Mouse (Mus musculus) urinary bladder, postnatal 4 days (tissue): ENCODE results near the gene Sft2d1.
"Not testable (repeated sequence)": the region's sequence is repeated elsewhere in the genome, so short reads cannot be mapped to it uniquely, and the experiment has no call there.

ENCODE experiments used
- DNase-seq, 2 experiments: peaks; one replicate each; pipeline ENCODE4 v3.0.0; 2021 to 2022; ENCODE audit warnings: low spot score in 2 of 2

Gene Sft2d1

DNA sequence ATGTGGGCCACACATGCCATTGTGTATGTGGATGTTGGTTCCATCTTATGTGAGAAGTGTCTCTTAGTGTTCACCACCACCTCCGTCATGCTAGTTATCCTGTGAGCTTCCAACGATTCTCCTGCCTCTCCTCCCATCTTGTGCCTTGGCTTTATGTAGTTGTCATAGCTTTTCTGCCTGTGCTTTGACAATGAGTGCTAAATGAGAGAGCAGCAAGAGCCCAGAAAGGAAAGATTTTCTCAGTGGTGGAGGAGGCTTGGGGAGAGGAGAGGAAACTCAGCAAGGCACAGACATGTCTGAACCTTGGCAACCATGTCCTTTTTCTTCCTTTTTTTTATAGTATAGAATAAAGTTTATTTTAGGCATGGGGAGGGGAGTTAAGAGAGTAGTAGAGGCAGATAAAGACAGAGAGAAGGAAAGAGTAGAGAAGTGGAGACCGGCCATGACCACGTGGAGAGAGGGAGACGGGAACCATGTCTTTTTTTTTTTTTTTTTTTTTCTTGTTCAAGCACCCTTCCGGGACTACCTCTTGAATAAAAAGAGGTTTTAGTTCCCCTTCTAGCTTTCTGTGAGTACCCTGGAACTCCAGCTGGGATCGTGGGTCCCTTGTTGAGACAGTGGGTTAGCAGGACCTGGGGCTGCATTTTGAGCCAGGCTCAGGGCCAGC is 8.0 kb upstream of the Sft2d1 start:
- DNase-seq = no peak

GRCm38 (mm10) chr17:8303671-8304070 is 7.2 kb upstream of the Sft2d1 start:
- DNase-seq = no peak

DNA sequence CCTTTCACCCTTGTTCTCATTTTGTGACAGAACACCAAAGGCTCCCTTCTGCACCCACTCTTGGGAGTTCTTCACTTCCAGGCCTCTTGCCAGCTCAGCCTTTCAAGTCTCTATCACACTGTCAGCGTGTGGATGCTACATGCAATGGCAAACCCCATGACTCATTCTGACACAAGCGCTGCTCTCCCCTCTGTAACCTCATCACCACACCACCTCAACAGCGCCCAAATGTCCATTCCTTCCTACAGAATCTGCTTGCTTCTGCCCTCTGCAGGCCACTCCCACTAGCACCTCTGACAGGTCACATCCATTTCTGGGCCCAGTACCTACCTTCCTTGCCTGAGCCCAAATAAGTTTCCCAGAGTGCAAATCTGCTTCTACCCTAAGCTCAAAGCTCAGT is 5.1 kb upstream of the Sft2d1 start:
- DNase-seq = no peak

DNA sequence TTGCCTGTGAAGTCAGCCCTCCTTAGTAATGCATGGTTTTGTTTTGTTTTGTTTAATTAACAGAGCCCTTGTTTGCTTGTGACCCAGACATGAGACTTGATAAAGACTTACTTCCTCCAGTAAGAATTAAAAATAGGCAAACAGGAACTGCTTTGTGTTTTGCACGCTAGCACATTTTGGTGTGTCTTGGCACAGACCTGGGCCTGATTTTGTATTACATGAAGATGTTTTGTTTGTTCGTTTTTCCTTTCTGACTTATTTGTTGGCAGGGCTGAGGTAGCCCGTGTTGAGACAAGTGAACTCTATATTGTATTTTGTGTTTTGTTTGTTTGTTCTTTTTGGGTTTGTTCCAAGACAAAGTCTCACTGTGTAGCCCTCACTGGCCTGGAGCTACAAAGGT is 849 bp downstream of the Sft2d1 start:
- DNase-seq = no peak

- no peak for DNase-seq
These were observed 3.1 kb downstream of the Sft2d1 start for GRCm38 (mm10) chr17:8313976-8314375.

DNA sequence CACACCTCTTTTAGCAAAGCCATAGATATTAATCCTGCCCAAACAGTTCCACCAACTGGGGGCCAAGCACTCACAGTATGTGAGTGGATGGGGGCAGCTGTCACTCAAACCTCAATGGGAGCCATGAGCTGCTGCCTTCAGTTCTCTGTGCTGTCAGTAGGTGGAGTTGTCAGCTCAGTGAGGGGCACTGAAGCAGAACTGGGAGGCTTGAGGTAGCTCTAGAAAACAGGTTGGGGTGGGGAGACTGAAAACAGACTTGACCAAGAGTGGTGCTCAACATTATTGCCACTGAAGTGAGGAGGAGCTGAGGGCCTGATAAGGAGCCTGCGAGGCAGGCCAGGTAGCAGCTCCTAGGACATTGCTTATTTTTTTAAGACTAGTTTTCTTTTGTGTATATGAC is 5.3 kb downstream of the Sft2d1 start:
- DNase-seq = no peak

- not testable (repeated sequence) for DNase-seq
These were observed 16.0 kb downstream of the Sft2d1 start for GRCm38 (mm10) chr17:8326877-8327276.

- no peak for DNase-seq
These were observed 17.7 kb downstream of the Sft2d1 start for GRCm38 (mm10) chr17:8328511-8329174.

DNA sequence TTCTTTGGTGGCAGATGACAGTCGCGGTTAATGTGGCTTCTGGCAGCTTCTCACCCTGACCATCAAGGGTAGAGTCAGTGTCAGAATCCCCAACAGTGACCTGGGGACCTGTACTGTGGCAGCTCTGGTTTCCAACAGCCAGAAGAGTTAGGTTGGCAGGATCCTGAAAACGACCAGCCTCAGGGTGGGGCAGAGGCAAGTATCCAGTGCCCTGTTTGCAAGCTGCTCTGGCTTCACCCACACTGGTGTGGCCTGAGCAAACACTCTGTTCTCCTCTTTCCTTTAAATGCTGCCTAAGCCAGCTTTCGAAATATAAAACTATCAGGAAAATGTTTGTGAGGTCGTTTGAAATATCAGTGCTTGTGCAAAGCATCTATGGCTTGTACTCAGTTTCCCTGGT is 19.7 kb downstream of the Sft2d1 start:
- DNase-seq = no peak

- not testable (repeated sequence) for DNase-seq
These were observed 26.3 kb downstream of the Sft2d1 start, which contains the start of gene Prr18 for GRCm38 (mm10) chr17:8337159-8337558. Gene Prr18, plus strand, starts transcription at chr17:8337459.

- DNase-seq = no peak
These were observed 28.9 kb downstream of the Sft2d1 start for GRCm38 (mm10) chr17:8339666-8340374.

GRCm38 (mm10) chr17:8340407-8341359 is 29.8 kb downstream of the Sft2d1 start:
- DNase-seq = peak; percentile 26 to 62

DNA sequence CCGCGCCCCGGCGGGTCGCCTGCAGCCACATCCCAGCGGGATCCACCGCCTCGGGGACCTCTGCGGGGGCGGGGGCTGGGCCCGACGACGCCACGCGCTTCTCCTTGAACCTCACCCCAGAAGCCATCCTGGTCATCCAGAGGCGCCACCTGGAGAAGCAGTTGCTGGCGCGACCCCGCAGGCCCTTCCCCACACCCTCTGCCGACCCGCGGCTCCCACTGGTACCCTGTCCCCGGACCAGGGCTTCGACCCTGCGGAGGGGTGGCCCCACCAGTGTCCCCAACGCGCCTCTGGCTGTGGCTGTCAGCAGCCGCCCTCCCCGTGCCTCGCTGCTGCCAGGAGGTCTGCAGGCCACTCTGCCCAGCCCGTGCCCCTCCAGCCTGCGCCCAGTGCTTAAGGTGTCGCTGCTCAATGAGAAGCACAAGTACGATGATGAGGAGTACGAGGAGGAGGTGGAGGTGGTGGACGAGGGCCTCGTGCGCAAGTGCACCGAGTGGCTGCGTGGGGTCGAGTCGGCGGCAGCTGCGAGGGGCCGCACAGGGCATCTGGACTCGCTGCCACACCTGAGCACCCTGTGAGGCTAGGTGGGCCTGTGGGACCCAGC is 30.6 kb downstream of the Sft2d1 start:
- no peak for DNase-seq

GRCm38 (mm10) chr17:8342706-8343105 is 31.8 kb downstream of the Sft2d1 start:
- no peak for DNase-seq

DNA sequence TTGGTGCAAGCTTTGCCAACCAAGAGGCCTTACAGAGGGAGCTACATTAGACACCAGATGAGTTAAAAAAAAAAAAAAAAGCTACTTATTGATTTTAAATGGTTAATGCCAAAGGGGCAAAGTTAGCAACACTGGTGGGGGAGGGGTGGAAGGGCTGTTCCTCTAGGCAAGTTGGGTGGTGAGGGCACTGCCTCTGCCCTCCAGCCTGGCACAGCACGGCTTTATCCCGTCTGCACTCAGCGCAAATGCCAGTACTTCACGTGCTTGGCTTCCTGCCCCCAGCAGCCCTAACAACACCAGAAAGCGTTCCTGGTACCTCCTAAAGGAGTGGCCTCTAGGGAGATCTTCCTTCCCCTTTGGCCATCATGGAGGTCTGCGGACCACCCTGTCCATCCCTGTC is 32.5 kb downstream of the Sft2d1 start:
- no peak for DNase-seq

GRCm38 (mm10) chr17:8347765-8348285 is 36.9 kb downstream of the Sft2d1 start:
- no peak for DNase-seq

- DNase-seq = no peak
These were observed 38.0 kb downstream of the Sft2d1 start for GRCm38 (mm10) chr17:8348941-8349340.

DNA sequence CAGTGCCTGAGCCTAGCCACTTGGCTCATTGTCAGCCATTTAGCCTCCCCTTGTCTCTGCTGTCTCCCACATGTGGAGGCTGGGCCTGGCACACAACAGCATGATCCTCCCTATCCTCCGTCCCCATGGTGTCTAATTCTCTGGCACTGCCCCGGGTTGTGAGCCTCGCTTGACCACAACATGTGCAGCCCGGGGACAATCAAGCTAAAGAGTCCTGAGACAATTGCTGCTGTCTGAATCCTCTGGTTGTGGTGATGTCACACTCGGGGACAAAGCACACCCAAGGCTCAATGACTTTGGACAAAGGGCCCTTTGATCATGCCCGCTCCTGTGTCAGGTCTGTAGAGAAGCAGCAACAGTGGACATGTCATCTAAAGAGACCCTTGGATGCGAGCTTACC is 40.2 kb downstream of the Sft2d1 start:
- DNase-seq = no peak

- no peak for DNase-seq
These were observed 44.8 kb downstream of the Sft2d1 start, which contains the start of gene T2 for GRCm38 (mm10) chr17:8355692-8356091. Gene T2, plus strand, starts transcription at chr17:8355992.

DNA sequence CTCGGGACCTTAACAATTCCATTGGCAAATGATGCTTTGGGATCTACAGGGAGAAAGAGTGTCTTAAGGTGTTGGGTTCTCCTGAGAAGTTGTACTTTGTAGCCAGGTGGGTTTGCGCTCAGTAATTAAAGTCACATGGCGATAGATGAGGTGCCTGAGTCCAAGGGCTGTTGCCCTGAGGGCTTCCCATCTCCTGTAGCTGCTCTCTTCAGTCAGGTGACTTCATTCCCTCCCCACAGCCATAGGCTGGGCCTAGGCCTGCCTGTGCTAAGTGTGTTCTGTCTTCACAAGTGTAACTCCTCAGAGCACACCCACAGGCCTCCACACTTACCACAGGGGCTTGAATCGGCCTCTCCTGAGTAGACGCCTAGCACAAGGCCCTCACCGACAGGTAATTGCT is 46.6 kb downstream of the Sft2d1 start:
- no peak for DNase-seq

DNA sequence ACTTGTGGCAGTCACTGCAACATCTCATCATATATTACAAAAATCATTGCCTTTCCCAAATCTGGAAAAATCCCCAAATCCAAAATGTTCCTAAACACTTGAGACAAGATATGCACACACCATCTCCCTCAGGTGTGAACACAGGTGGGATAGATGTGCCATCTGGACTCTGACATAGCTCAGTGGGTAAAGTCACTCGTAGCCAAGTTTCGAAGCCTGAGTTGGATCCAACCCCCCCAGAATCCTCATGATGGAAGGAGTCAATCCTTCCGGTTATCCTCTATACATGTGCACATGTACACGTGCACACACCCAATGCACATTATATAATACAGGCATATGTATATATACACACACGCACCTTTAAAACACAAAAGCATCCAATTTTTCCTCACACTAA is 50.0 kb downstream of the Sft2d1 start:
- DNase-seq = no peak
